Mouse (Mus musculus): Measurements from ENCODE around the gene Pex26.

- no peak for TF ChIP-seq MEF2A (IDR thresholded peaks at IDR 0.05; ENCODE audit: extremely low read depth, insufficient replicate concordance, low read depth, low read length, poor library complexity, severe bottlenecking)
- no peak for TF ChIP-seq GATA1 (IDR thresholded peaks at IDR 0.05; ENCODE audit: low read depth, low read length)
- no peak for TF ChIP-seq JUND (IDR thresholded peaks at IDR 0.05; ENCODE audit: low read depth, low read length)
- no peak for TF ChIP-seq NRF1 (IDR thresholded peaks at IDR 0.05; ENCODE audit: insufficient read depth, low read depth, low read length, poor library complexity, severe bottlenecking)
- TF ChIP-seq CTCF (IDR thresholded peaks at IDR 0.05 in 2 of 3, conservative IDR thresholded peaks at IDR 0.05 in 1 of 3; ENCODE audit: control insufficient read depth in 1 of 3, insufficient read depth in 1 of 3, low read depth in 2 of 3, low read length in 3 of 3, poor library complexity in 1 of 3, severe bottlenecking in 1 of 3) = no peak
- no peak for TF ChIP-seq USF1 (IDR thresholded peaks at IDR 0.05; ENCODE audit: low read depth, low read length)
- no peak for TF ChIP-seq EP300 (IDR thresholded peaks at IDR 0.05; ENCODE audit: low read depth in 1 of 2, low read length in 2 of 2)
- TF ChIP-seq NELFE (IDR thresholded peaks at IDR 0.05; ENCODE audit: low read depth, low read length) = no peak
- TF ChIP-seq CHD2 (IDR thresholded peaks at IDR 0.05; ENCODE audit: low read length) = no peak
- TF ChIP-seq TBP (IDR thresholded peaks at IDR 0.05; ENCODE audit: low read depth, low read length) = no peak
- TF ChIP-seq HCFC1 (IDR thresholded peaks at IDR 0.05; ENCODE audit: low read depth, low read length) = no peak
- no peak for TF ChIP-seq ELF1 (IDR thresholded peaks at IDR 0.05; ENCODE audit: low read depth, low read length)
Measured at GRCm38 (mm10) chr6:121241780-121242179, 58.3 kb downstream of the Pex26 start.

Data from MEL (cell line).